ENCODE assay signal across 9 mouse cellular contexts in genomic region chr5:123045561-123046295, GRCm38 (mm10). TPM values are rescaled to one million over a fixed set of nuclear protein-coding genes. Genes with fewer than 3 reads are reported as not detected.
DNase-seq lines count a peak whose midpoint lies in the region; ATAC-seq lines count a peak whose summit lies in the region.
"Had no signal": no experiment of that assay in that cellular context is flagged by ENCODE, and none has a peak within 500 bp of the region (broad histone marks: within the 10 kb centered on the region; RNA-seq: fewer than 3 reads in every experiment).

No protein-coding gene starts in this region.

- peaks cover 7% of the 10 kb centered on the region for H3K4me1 ChIP-seq in neural tube, embryonic 15.5 days
- no peaks in the 10 kb centered on the region; the same call in 1 of the 2 replicates for H3K4me1 ChIP-seq in embryonic facial prominence, embryonic 11.5 days (ENCODE audit: control insufficient read depth, insufficient read depth, low read length)
- H3K4me1 ChIP-seq in limb, embryonic 11.5 days (ENCODE audit: control insufficient read depth, insufficient read depth, low read length): no peaks in the 10 kb centered on the region

- no peak overlapping the region for H3K27ac ChIP-seq in neural tube, embryonic 15.5 days (replicated peaks)
- no peak overlapping the region for H3K27ac ChIP-seq in embryonic facial prominence, embryonic 11.5 days (replicated peaks; ENCODE audit: low read depth, low read length)
- H3K27ac ChIP-seq in limb, embryonic 11.5 days (replicated peaks; ENCODE audit: low read depth, low read length): no peak overlapping the region

- 37% methylated on average over 9 of the region's 9 CpGs for WGBS in neural tube, embryonic 15.5 days
- WGBS in embryonic facial prominence, embryonic 11.5 days: 30% methylated on average over 9 of the region's 9 CpGs
- 33% methylated on average over 9 of the region's 9 CpGs for WGBS in limb, embryonic 11.5 days

- H3K4me3 ChIP-seq in neural tube, embryonic 15.5 days (replicated peaks): no peak overlapping the region
- H3K4me3 ChIP-seq in embryonic facial prominence, embryonic 11.5 days (ENCODE audit: low read depth, low read length): no peak overlapping the region
- no peak overlapping the region for H3K4me3 ChIP-seq in limb, embryonic 11.5 days (ENCODE audit: low read depth, low read length)

- intact Hi-C loops in heart, postnatal 36 days (cut with DNase I): loop anchor here (1.0 kb wide), 3 partner anchors 32 to 120 kb away; no protein-coding TSS in a partner anchor

- ATAC-seq in neural tube, embryonic 15.5 days (ENCODE audit: low FRiP score): no peak
- no peak for ATAC-seq in embryonic facial prominence, embryonic 11.5 days (replicated peaks; ENCODE audit: insufficient number of reproducible peaks, low FRiP score, low TSS enrichment, low read depth)
- ATAC-seq in limb, embryonic 11.5 days (ENCODE audit: insufficient number of reproducible peaks, low FRiP score, low TSS enrichment, low read depth): no peak
- ATAC-seq in neutrophil, adult 5-6 weeks (ENCODE audit: extremely low read depth, insufficient number of reproducible peaks, low FRiP score, poor library complexity, severe bottlenecking): peak; percentile 48; the same call in 1 of the 2 replicates
- ATAC-seq in activated CD4-positive, CD25-positive, alpha-beta regulatory T cell, adult 4 months: no peak

- no peaks in the 10 kb centered on the region for H3K9me3 ChIP-seq in neural tube, embryonic 15.5 days (replicated peaks)
- H3K9me3 ChIP-seq in embryonic facial prominence, embryonic 11.5 days (replicated peaks; ENCODE audit: control insufficient read depth, low read length): no peaks in the 10 kb centered on the region
- H3K9me3 ChIP-seq in limb, embryonic 11.5 days (ENCODE audit: control insufficient read depth, low read length): no peaks in the 10 kb centered on the region

- no peak overlapping the region for H3K9ac ChIP-seq in neural tube, embryonic 15.5 days (replicated peaks)
- no peak overlapping the region for H3K9ac ChIP-seq in embryonic facial prominence, embryonic 11.5 days (replicated peaks; ENCODE audit: low read length)
- H3K9ac ChIP-seq in limb, embryonic 11.5 days (ENCODE audit: low read length): no peak overlapping the region

- DNase-seq in neural tube, embryonic 10.5 days (ENCODE audit: extremely low spot score, low spot score): peak; percentile 47
- DNase-seq in R1 (ENCODE audit: low read depth, low spot score): peak; percentile 89
- peak; percentile 82 for DNase-seq in embryonic facial prominence, embryonic 11.5 days (ENCODE audit: low spot score)
- DNase-seq in heart, postnatal 36 days: peak; percentile 76 to 77
- peak; percentile 75 for DNase-seq in limb, embryonic 11.5 days (ENCODE audit: low spot score)

- no peaks in the 10 kb centered on the region for H3K27me3 ChIP-seq in neural tube, embryonic 15.5 days (replicated peaks)
- H3K27me3 ChIP-seq in embryonic facial prominence, embryonic 11.5 days (ENCODE audit: control insufficient read depth, insufficient read depth, low read length): no peaks in the 10 kb centered on the region
- no peaks in the 10 kb centered on the region for H3K27me3 ChIP-seq in limb, embryonic 11.5 days (ENCODE audit: control insufficient read depth, insufficient read depth, low read length)

- H3K36me3 ChIP-seq in neural tube, embryonic 15.5 days: no peaks in the 10 kb centered on the region
- H3K36me3 ChIP-seq in embryonic facial prominence, embryonic 11.5 days (replicated peaks; ENCODE audit: control insufficient read depth, insufficient read depth, low read depth, low read length): no peaks in the 10 kb centered on the region
- no peaks in the 10 kb centered on the region for H3K36me3 ChIP-seq in limb, embryonic 11.5 days (ENCODE audit: control insufficient read depth, insufficient read depth, low read length)

- H3K4me2 ChIP-seq in neural tube, embryonic 15.5 days: no peak overlapping the region
- H3K4me2 ChIP-seq in embryonic facial prominence, embryonic 11.5 days (ENCODE audit: low read depth, low read length): no peak overlapping the region
- H3K4me2 ChIP-seq in limb, embryonic 11.5 days (ENCODE audit: low read depth, severe bottlenecking): no peak overlapping the region

RNA-seq across cellular contexts. Expression of gene Morn3, which starts 1.1 kb away (rescaled TPM):
- polyA plus RNA-seq in neural tube, embryonic 15.5 days (2015; fragmentation: Nextera tagmentation; extraction: Ambion mirVana): 0.68 TPM in 1 of 2 replicates, not detected in the other
- 0.91 TPM in 1 of 2 replicates, not detected in the other for polyA plus RNA-seq in embryonic facial prominence, embryonic 11.5 days (2014; fragmentation: Nextera tagmentation; extraction: Ambion mirVana)
- not detected for total RNA-seq in heart, postnatal 36 days (2021)
- polyA plus RNA-seq in limb, embryonic 11.5 days (2014; fragmentation: Nextera tagmentation; extraction: Ambion mirVana): 0.64 TPM in 1 of 2 replicates, not detected in the other
- not detected in 2 replicates for total RNA-seq in neutrophil, adult 5-6 weeks (2017)
- polyA plus RNA-seq in activated CD4-positive, CD25-positive, alpha-beta regulatory T cell, adult 4 months (2017; shearing (Covaris generic)): 1 to 10 TPM; 3.2 to 4.9 TPM
- polyA plus RNA-seq: frontal cortex, adult 2 months had no signal

RNA-seq across cellular contexts. Expression of gene Tmem120b, which starts 22.5 kb away (rescaled TPM):
- polyA plus RNA-seq in neural tube, embryonic 15.5 days (2015; fragmentation: Nextera tagmentation; extraction: Ambion mirVana): 19.6 and 21.0 TPM in 2 replicates
- polyA plus RNA-seq in embryonic facial prominence, embryonic 11.5 days (2014; fragmentation: Nextera tagmentation; extraction: Ambion mirVana): 7.2 and 7.9 TPM in 2 replicates
- 10 to 100 TPM in 1 of 2 experiments, 1 to 10 TPM in 1; 7.3 to 10.7 TPM for total RNA-seq in heart, postnatal 36 days (2021)
- 9.3 and 11.3 TPM in 2 replicates for polyA plus RNA-seq in limb, embryonic 11.5 days (2014; fragmentation: Nextera tagmentation; extraction: Ambion mirVana)
- total RNA-seq in neutrophil, adult 5-6 weeks (2017): 1.8 and 2.0 TPM in 2 replicates
- 1 to 10 TPM; 2.2 to 2.3 TPM for polyA plus RNA-seq in activated CD4-positive, CD25-positive, alpha-beta regulatory T cell, adult 4 months (2017; shearing (Covaris generic))

RNA-seq across cellular contexts. Expression of gene Orai1, which starts 30.9 kb away (rescaled TPM):
- polyA plus RNA-seq in neural tube, embryonic 15.5 days (2015; fragmentation: Nextera tagmentation; extraction: Ambion mirVana): 14.1 and 14.2 TPM in 2 replicates
- 9.1 and 9.6 TPM in 2 replicates for polyA plus RNA-seq in embryonic facial prominence, embryonic 11.5 days (2014; fragmentation: Nextera tagmentation; extraction: Ambion mirVana)
- total RNA-seq in heart, postnatal 36 days (2021): 10 to 100 TPM; 16.7 to 19.3 TPM
- 10.0 and 10.3 TPM in 2 replicates for polyA plus RNA-seq in limb, embryonic 11.5 days (2014; fragmentation: Nextera tagmentation; extraction: Ambion mirVana)
- total RNA-seq in neutrophil, adult 5-6 weeks (2017): 36.6 and 38.4 TPM in 2 replicates
- polyA plus RNA-seq in activated CD4-positive, CD25-positive, alpha-beta regulatory T cell, adult 4 months (2017; shearing (Covaris generic)): 1 to 10 TPM; 8.1 to 9.4 TPM

RNA-seq across cellular contexts. Expression of gene Kdm2b, which starts 56.1 kb away (rescaled TPM):
- polyA plus RNA-seq in neural tube, embryonic 15.5 days (2015; fragmentation: Nextera tagmentation; extraction: Ambion mirVana): 81.4 and 89.2 TPM in 2 replicates
- polyA plus RNA-seq in embryonic facial prominence, embryonic 11.5 days (2014; fragmentation: Nextera tagmentation; extraction: Ambion mirVana): 54.1 and 59.0 TPM in 2 replicates
- 10 to 100 TPM; 16.6 to 19.0 TPM for total RNA-seq in heart, postnatal 36 days (2021)
- polyA plus RNA-seq in limb, embryonic 11.5 days (2014; fragmentation: Nextera tagmentation; extraction: Ambion mirVana): 67.2 and 79.4 TPM in 2 replicates
- 24.3 and 27.4 TPM in 2 replicates for total RNA-seq in neutrophil, adult 5-6 weeks (2017)
- 10 to 100 TPM; 28.2 to 43.2 TPM for polyA plus RNA-seq in activated CD4-positive, CD25-positive, alpha-beta regulatory T cell, adult 4 months (2017; shearing (Covaris generic))
